Mouse (Mus musculus) embryonic fibroblast, embryonic 13.5 days (primary cell): Measurements from ENCODE around the gene Esrra.

Experiments
- CTCF ChIP-seq: IDR thresholded peaks from 2 replicates; pipeline ENCODE4 v1.5.1; 2011; ENCODE audit warnings: mild to moderate bottlenecking, control low read depth, low read length, moderate library complexity, borderline replicate concordance; ENCODE audit not compliant: insufficient read depth
- POLR2A ChIP-seq: IDR thresholded peaks from 2 replicates; pipeline ENCODE4 v1.6.1; 2011; ENCODE audit warnings: low read depth, mild to moderate bottlenecking, control low read depth, low read length, moderate library complexity

- TF ChIP-seq CTCF (no peak), POLR2A (no peak)
These were observed 21.2 kb upstream of the Esrra start for GRCm38 (mm10) chr19:6942764-6943163.
